Mouse (Mus musculus): ENCODE results near the gene Rsu1.

Rsu1 gene

GRCm38 (mm10) chr2:13168743-13169142 is 102.5 kb downstream of the Rsu1 start:
- DNase-seq (ENCODE audit: low spot score) = no peak

- no peak for DNase-seq (ENCODE audit: low spot score)
These were observed 109.5 kb downstream of the Rsu1 start for GRCm38 (mm10) chr2:13161717-13162116.

GRCm38 (mm10) chr2:13145245-13145644 is 126.0 kb downstream of the Rsu1 start:
- no peak for DNase-seq (ENCODE audit: low spot score)

GRCm38 (mm10) chr2:13134890-13135289 is 136.3 kb downstream of the Rsu1 start:
- DNase-seq (ENCODE audit: low spot score) = no peak

- no peak for DNase-seq (ENCODE audit: low spot score)
These were observed 138.4 kb downstream of the Rsu1 start for GRCm38 (mm10) chr2:13132841-13133240.

GRCm38 (mm10) chr2:13132406-13132805 is 138.8 kb downstream of the Rsu1 start:
- DNase-seq (ENCODE audit: low spot score) = no peak

GRCm38 (mm10) chr2:13129859-13130258 is 141.4 kb downstream of the Rsu1 start:
- no peak for DNase-seq (ENCODE audit: low spot score)

DNA sequence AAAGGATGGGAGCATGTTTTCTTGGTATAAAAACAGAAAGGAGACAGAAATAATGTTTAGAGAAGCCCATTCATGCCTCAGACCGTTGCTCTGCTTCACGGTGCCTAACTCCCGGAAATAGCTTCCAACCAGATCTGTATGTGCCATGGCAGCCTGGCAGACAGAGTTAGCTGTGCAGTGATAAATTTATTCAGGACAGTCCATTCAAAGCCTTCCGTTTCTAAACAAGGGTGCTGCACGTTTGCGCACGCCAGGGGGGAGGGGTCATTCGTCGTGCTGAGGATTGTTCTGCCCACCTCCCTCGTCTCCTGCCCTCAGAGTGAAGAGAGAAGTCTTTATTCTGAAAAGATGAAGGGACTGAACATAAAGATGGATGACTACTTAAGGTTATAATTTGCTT is 141.9 kb downstream of the Rsu1 start:
- DNase-seq (ENCODE audit: low spot score) = no peak

GRCm38 (mm10) chr2:13120461-13120860 is 150.8 kb downstream of the Rsu1 start:
- no peak for DNase-seq (ENCODE audit: low spot score)

DNA sequence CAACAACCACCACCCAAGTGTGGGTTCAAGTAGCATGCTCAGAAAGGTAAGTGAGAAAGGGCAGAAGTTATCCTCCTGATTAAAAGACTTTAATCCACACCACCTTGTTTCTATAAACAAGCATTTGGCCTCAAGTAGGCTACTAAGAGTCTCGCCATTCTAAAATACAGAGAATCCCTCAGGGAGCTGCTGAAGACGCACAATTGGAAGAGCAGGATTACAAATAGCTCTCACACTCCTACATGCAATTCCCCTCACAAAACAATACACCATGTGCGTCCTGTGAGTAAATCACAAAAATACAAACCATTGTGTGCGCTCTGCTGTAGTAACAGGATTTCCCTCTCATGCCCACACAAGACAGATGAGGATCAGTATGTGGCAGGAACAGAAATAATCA is 153.3 kb downstream of the Rsu1 start:
- DNase-seq (ENCODE audit: low spot score) = no peak

DNA sequence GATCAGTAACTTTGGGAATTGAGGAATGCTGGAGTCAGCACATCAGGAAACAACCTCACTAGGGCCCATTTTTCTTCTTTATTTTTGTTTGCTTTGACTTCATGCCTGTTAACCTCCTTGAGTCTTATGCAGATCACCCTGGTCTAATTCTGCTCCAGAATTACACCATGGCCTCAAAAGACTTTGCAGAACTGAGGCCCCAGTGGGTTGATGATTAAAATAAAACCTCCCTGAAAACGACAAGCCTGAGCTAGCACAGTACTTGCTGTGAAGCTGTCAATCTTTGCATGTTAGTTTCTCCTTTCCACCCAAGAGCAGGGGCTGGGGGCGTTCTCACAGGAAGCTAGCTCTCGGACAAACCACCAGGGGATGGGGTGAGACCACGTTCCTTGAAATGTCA is 164.7 kb downstream of the Rsu1 start:
- no peak for DNase-seq (ENCODE audit: low spot score)

DNA sequence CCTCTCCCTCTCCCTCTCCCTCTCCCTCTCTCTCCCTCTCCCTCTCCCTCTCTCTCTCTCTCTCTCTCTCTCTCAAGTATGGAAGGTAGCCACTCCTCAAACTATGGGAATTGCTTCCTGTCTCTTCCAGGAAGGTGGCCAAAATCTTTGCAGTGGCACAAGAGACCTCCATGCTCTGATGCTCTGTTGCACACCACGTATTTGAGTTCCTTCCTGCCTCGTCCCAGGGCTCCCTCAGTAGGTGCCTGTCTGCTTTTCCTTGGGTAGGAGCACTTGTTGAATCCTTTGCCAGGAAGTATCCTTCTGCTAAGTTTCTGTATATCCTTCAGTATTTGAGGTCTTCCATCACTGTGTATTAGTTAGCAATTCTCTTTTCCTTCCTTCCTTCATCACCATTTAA is 166.8 kb downstream of the Rsu1 start:
- no peak for DNase-seq (ENCODE audit: low spot score)

DNA sequence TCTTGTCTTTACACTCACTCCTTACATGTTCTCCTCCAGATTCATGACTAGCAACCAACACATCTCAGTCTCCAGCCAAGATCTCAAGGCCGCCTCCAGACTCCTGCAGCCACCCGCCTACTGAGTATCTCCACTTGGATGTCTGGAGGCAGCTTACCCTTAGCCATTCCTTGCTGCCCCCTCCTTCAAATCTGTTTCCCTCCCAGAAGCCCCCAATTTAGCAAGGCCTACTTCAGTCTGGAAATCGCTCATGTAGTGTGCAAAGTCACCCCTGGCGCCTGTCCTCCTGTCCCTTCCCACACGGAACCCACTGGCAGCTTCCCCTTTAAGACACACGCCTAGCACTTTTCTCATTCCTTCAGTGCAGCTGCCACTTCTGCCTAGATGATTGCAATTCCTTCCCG is 167.4 kb downstream of the Rsu1 start:
- no peak for DNase-seq (ENCODE audit: low spot score)

GRCm38 (mm10) chr2:13094045-13094444 is 177.2 kb downstream of the Rsu1 start:
- no peak for DNase-seq (ENCODE audit: low spot score)

DNA sequence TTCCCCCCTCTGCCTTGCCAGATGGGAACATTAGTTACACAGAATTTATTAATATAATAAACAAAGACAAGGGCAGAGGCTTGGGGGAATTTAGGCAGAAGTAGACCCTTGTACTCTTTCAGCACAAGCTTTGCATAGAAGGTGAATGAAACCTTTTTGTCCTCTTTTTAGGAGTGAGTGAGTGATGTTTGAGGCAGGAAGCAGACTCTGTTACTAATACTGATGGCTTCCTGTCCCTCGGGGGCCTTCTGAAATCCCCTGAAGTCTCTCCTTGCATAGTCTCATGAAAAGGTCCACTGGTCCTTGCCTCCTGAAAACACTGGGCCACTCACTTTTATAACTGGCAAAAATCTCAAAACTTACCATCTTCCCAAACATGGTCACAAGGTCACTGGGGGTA is 177.6 kb downstream of the Rsu1 start:
- no peak for DNase-seq (ENCODE audit: low spot score)

- no peak for DNase-seq (ENCODE audit: low spot score)
These were observed 179.7 kb downstream of the Rsu1 start for GRCm38 (mm10) chr2:13091399-13092015.

DNA sequence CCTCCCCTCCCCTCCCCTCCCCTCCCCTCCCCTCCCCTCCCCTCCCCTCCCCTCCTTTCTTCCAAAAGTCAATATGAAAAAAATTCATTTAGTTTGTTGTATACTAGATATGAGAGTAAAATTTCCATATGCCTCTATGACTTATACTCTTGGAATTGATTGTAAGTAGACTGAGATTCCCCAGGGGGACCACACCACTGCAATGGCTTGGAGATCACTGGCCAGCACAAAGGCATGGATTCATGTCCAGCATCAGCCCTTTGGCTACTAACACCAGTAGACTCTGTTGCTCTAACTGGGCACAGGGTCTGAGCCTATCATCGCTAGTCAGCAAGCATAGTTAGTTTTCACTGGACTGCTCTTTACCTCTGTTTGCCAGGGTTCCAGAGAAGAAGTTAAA is 180.4 kb downstream of the Rsu1 start:
- DNase-seq (ENCODE audit: low spot score) = no peak

- no peak for DNase-seq (ENCODE audit: low spot score)
These were observed 181.4 kb downstream of the Rsu1 start for GRCm38 (mm10) chr2:13089861-13090260.

DNA sequence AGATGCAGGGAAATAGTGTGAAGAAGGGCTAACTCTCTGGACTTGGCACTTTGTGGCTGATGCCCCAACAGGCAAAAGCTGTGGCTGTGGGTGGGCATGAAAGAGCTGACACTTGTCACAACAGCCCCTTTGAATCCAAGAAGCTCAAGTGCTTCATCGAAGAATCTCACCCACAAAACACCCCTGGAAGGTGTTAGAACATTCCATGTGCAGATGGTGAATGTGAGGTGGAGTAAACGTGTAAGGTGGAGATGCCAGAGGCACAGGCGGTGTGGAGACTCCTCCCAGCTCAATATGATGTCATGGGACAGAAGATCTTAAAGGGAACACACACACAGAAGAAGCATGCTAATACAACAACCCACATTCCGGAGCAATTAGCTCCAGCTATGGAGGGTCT is 182.9 kb downstream of the Rsu1 start:
- DNase-seq (ENCODE audit: low spot score) = no peak

GRCm38 (mm10) chr2:13087811-13088210 is 183.4 kb downstream of the Rsu1 start:
- no peak for DNase-seq (ENCODE audit: low spot score)

- no peak for DNase-seq (ENCODE audit: low spot score)
These were observed 187.0 kb downstream of the Rsu1 start for GRCm38 (mm10) chr2:13084223-13084622.

DNA sequence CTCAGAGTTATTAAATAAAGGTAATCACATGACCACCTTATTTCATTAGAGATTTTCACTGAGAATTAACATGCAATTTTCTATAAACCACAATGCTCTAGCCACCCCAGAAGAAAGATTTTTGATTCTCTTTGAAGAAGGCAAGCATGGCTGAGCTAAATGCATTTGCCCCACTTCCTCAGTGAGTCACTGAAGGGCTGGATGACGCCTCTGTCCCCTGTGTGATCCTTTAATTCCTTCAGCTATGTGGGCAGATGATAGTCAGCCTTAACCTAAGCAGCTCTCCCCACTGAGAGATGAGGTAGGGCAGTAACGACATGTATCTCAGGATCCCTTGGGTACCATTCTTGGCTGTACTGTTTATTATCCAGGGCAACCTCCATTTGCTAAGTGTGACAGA is 190.7 kb downstream of the Rsu1 start:
- DNase-seq (ENCODE audit: low spot score) = no peak

DNA sequence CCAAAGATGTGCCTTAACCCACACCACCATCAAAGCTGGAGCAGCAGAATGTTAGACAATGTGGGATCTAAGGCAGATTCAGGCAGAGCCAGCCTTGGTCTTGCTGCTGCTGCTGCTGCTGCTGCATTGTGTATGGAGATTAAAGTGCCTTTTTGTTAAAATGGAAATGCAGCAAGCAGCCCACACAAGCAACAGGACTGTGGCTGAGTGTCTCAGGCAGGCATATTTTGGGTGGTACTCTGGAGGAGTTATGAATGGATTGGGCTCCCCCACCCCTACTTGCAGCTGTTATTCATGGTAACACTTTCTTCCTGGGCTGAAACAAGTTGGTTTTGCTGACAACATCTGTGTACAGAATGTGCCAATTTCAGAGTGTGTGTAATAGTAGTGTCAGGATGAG is 199.0 kb downstream of the Rsu1 start:
- no peak for DNase-seq (ENCODE audit: low spot score)

GRCm38 (mm10) chr2:13060426-13061170 is 210.6 kb downstream of the Rsu1 start:
- DNase-seq (ENCODE audit: low spot score) = no peak

Data from urinary bladder, postnatal 10 days (tissue).